Comparison of ENCODE assay signal across 25 mouse cellular contexts in the genomic region with DNA sequence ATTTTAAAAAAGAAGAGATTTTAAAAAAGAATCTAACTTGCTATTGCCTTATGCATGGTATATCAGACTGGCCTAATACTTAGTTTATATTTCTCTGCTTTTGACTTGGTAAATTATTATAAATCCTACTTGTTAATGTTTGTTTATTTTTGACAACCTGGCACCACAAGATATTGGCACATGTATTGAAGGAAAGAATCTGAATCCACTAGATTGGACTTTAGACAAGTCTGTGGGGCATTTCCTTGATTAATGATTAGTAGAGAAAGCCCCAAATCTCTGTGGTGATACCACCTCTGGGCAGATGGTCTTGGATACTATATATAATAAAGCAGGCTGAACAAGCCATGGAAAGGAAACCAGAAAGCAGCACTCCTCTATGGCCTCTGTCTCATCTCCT.
"Had no signal": no experiment of that assay in that cellular context is flagged by ENCODE, and none has a peak within 500 bp of the region (broad histone marks: within the 10 kb centered on the region; RNA-seq: fewer than 3 reads in every experiment).

No protein-coding gene starts in this region.

- H3K9ac ChIP-seq: heart, embryonic 12.5 days; hindbrain, embryonic 12.5 days; hindbrain, embryonic 14.5 days; intestine, embryonic 15.5 days; kidney, embryonic 15.5 days; limb, embryonic 12.5 days; liver, embryonic 13.5 days; liver, embryonic 15.5 days; liver, postnatal 0 days had no signal

- ATAC-seq: forebrain, embryonic 16.5 days; hindbrain, embryonic 16.5 days; inflammation-experienced regulatory T-cells, adult 6 months; intestine, embryonic 15.5 days; intestine, postnatal 0 days; liver, postnatal 0 days had no signal

- H3K36me3 ChIP-seq: heart, embryonic 10.5 days; heart, embryonic 12.5 days; hindbrain, embryonic 10.5 days; hindbrain, embryonic 12.5 days; intestine, embryonic 15.5 days; kidney, embryonic 15.5 days; limb, embryonic 10.5 days; limb, embryonic 12.5 days; liver, embryonic 13.5 days; liver, embryonic 15.5 days had no signal

- H3K4me1 ChIP-seq: heart, embryonic 10.5 days; heart, embryonic 12.5 days; hindbrain, embryonic 10.5 days; hindbrain, embryonic 12.5 days; intestine, embryonic 15.5 days; kidney, embryonic 15.5 days; limb, embryonic 10.5 days; limb, embryonic 12.5 days; liver, embryonic 13.5 days; liver, embryonic 15.5 days had no signal

- H3K4me3 ChIP-seq: gastrocnemius, adult 2 months; heart, embryonic 10.5 days; heart, embryonic 12.5 days; hindbrain, embryonic 10.5 days; hindbrain, embryonic 12.5 days; intestine, embryonic 15.5 days; kidney, embryonic 15.5 days; layer of hippocampus, adult 2 months; left cerebral cortex, adult 2 months; limb, embryonic 10.5 days; limb, embryonic 12.5 days; liver, embryonic 13.5 days; liver, embryonic 15.5 days had no signal

- DNase-seq: gastrocnemius, adult 2 months; gastrocnemius, postnatal 10 days; gastrocnemius, postnatal 25 days; heart, adult 18-20 months; heart, postnatal 10 days; heart, postnatal 4 days; liver; liver, embryonic 13.5 days; liver, postnatal 0 days had no signal

- H3K9me3 ChIP-seq: heart, embryonic 10.5 days; heart, embryonic 12.5 days; hindbrain, embryonic 10.5 days; hindbrain, embryonic 12.5 days; intestine, embryonic 15.5 days; kidney, embryonic 15.5 days; limb, embryonic 10.5 days; limb, embryonic 12.5 days; liver, embryonic 13.5 days; liver, embryonic 15.5 days had no signal

- H3K4me2 ChIP-seq: heart, embryonic 12.5 days; hindbrain, embryonic 12.5 days; hindbrain, embryonic 14.5 days; intestine, embryonic 15.5 days; kidney, embryonic 15.5 days; limb, embryonic 12.5 days; liver, embryonic 13.5 days; liver, embryonic 15.5 days had no signal

- H3K27me3 ChIP-seq: heart, embryonic 12.5 days; hindbrain, embryonic 12.5 days; intestine, embryonic 15.5 days; kidney, embryonic 15.5 days; limb, embryonic 12.5 days; liver, embryonic 13.5 days; liver, embryonic 15.5 days had no signal

- H3K27ac ChIP-seq: gastrocnemius, adult 2 months; heart, embryonic 10.5 days; hindbrain, embryonic 10.5 days; hindbrain, embryonic 12.5 days; hindbrain, embryonic 14.5 days; intestine, embryonic 15.5 days; kidney, embryonic 15.5 days; layer of hippocampus, adult 2 months; left cerebral cortex, adult 2 months; limb, embryonic 10.5 days; limb, embryonic 12.5 days; liver, embryonic 13.5 days; liver, embryonic 15.5 days had no signal
